ENCODE assay signal across 20 mouse cellular contexts in genomic region chr10:94799485-94800239, GRCm38 (mm10).
DNase-seq lines count a peak whose midpoint lies in the region; ATAC-seq and TF ChIP-seq lines count a peak whose summit lies in the region.
"Had no signal": no experiment of that assay in that cellular context is flagged by ENCODE, and none has a peak within 500 bp of the region (broad histone marks: within the 10 kb centered on the region; RNA-seq: fewer than 3 reads in every experiment).

No protein-coding gene starts in this region.

- 12% methylated on average over 2 of the region's 2 CpGs for whole genome bisulfite sequencing in forebrain, embryonic 12.5 days
- 13% methylated on average over 2 of the region's 2 CpGs for WGBS in forebrain, embryonic 11.5 days
- 19% methylated on average over 2 of the region's 2 CpGs for WGBS in hindbrain, embryonic 15.5 days
- 38% methylated on average over 2 of the region's 2 CpGs for WGBS in hindbrain, postnatal 0 days
- WGBS in midbrain, embryonic 16.5 days = 30% methylated on average over 2 of the region's 2 CpGs
- WGBS in midbrain, embryonic 14.5 days = 31% methylated on average over 2 of the region's 2 CpGs
- 16% methylated on average over 2 of the region's 2 CpGs for WGBS in neural tube, embryonic 14.5 days

- no peak overlapping the region for H3K4me2 ChIP-seq in forebrain, embryonic 12.5 days
- H3K4me2 ChIP-seq in forebrain, embryonic 11.5 days (ENCODE audit: low read depth, low read length, severe bottlenecking) = no peak overlapping the region
- no peak overlapping the region for H3K4me2 ChIP-seq in hindbrain, embryonic 15.5 days
- H3K4me2 ChIP-seq in hindbrain, postnatal 0 days (ENCODE audit: low read depth, low read length) = no peak overlapping the region
- H3K4me2 ChIP-seq in midbrain, embryonic 16.5 days (ENCODE audit: low read length) = no peak overlapping the region
- no peak overlapping the region for H3K4me2 ChIP-seq in midbrain, embryonic 14.5 days (ENCODE audit: low read length)
- no peak overlapping the region for H3K4me2 ChIP-seq in neural tube, embryonic 14.5 days (ENCODE audit: low read depth, low read length)

- H3K36me3 ChIP-seq in forebrain, embryonic 12.5 days (replicated peaks) = peaks cover 30% of the 10 kb centered on the region
- no peaks in the 10 kb centered on the region; the same call in 1 of the 2 replicates for H3K36me3 ChIP-seq in forebrain, embryonic 11.5 days (ENCODE audit: control insufficient read depth, insufficient read depth, low read length)
- peaks cover 20% of the 10 kb centered on the region for H3K36me3 ChIP-seq in hindbrain, embryonic 15.5 days
- peaks cover 22% of the 10 kb centered on the region for H3K36me3 ChIP-seq in hindbrain, postnatal 0 days (ENCODE audit: insufficient read depth, low read length)
- 0 out of 2 replicates have a peak, but pooled peaks cover 5% of the 10 kb centered on the region for H3K36me3 ChIP-seq in midbrain, embryonic 16.5 days (ENCODE audit: control insufficient read depth, insufficient read depth, low read length)
- H3K36me3 ChIP-seq in midbrain, embryonic 14.5 days (ENCODE audit: control insufficient read depth, insufficient read depth, low read length) = peaks cover 26% of the 10 kb centered on the region
- H3K36me3 ChIP-seq in neural tube, embryonic 14.5 days (ENCODE audit: control insufficient read depth, insufficient read depth, low read length) = peaks cover 6% of the 10 kb centered on the region; the same call in 1 of the 2 replicates

- no peak overlapping the region for H3K27ac ChIP-seq in forebrain, embryonic 12.5 days
- H3K27ac ChIP-seq in forebrain, embryonic 11.5 days (ENCODE audit: low read depth, low read length) = no peak overlapping the region
- H3K27ac ChIP-seq in hindbrain, embryonic 15.5 days (replicated peaks) = no peak overlapping the region
- no peak overlapping the region for H3K27ac ChIP-seq in hindbrain, postnatal 0 days
- H3K27ac ChIP-seq in midbrain, embryonic 16.5 days (ENCODE audit: low read length) = peak overlapping the region; percentile 40; the same call in 1 of the 2 replicates
- H3K27ac ChIP-seq in midbrain, embryonic 14.5 days (replicated peaks; ENCODE audit: low read depth, low read length) = no peak overlapping the region
- no peak overlapping the region for H3K27ac ChIP-seq in neural tube, embryonic 14.5 days (ENCODE audit: low read depth, low read length)
- H3K27ac ChIP-seq: macrophage; stomach, postnatal 0 days had no signal

- TF ChIP-seq CTCF in hindbrain, postnatal 0 days (IDR thresholded peaks at IDR 0.05; ENCODE audit: low read depth) = no peak

- no peaks in the 10 kb centered on the region for H3K9me3 ChIP-seq in forebrain, embryonic 12.5 days
- H3K9me3 ChIP-seq in forebrain, embryonic 11.5 days (ENCODE audit: control insufficient read depth, low read length) = no peaks in the 10 kb centered on the region
- no peaks in the 10 kb centered on the region for H3K9me3 ChIP-seq in hindbrain, embryonic 15.5 days
- no peaks in the 10 kb centered on the region for H3K9me3 ChIP-seq in hindbrain, postnatal 0 days (ENCODE audit: low read length)
- H3K9me3 ChIP-seq in midbrain, embryonic 16.5 days (replicated peaks; ENCODE audit: control insufficient read depth, low read length, poor library complexity, severe bottlenecking) = no peaks in the 10 kb centered on the region
- no peaks in the 10 kb centered on the region for H3K9me3 ChIP-seq in midbrain, embryonic 14.5 days (ENCODE audit: control insufficient read depth, low read length)
- no peaks in the 10 kb centered on the region for H3K9me3 ChIP-seq in neural tube, embryonic 14.5 days (ENCODE audit: control insufficient read depth, low read length)

- H3K27me3 ChIP-seq in forebrain, embryonic 12.5 days = no peaks in the 10 kb centered on the region
- no peaks in the 10 kb centered on the region for H3K27me3 ChIP-seq in forebrain, embryonic 11.5 days (ENCODE audit: control insufficient read depth, insufficient read depth, low read length)
- H3K27me3 ChIP-seq in hindbrain, embryonic 15.5 days = no peaks in the 10 kb centered on the region
- no peaks in the 10 kb centered on the region for H3K27me3 ChIP-seq in hindbrain, postnatal 0 days (ENCODE audit: insufficient read depth, low read length)
- H3K27me3 ChIP-seq in midbrain, embryonic 16.5 days (ENCODE audit: control insufficient read depth, insufficient read depth, low read depth, low read length) = no peaks in the 10 kb centered on the region
- H3K27me3 ChIP-seq in midbrain, embryonic 14.5 days (ENCODE audit: control insufficient read depth, insufficient read depth, low read length) = no peaks in the 10 kb centered on the region
- no peaks in the 10 kb centered on the region for H3K27me3 ChIP-seq in neural tube, embryonic 14.5 days (ENCODE audit: control insufficient read depth, insufficient read depth, low read length)

- no peak overlapping the region for H3K4me3 ChIP-seq in forebrain, embryonic 12.5 days (replicated peaks)
- no peak overlapping the region for H3K4me3 ChIP-seq in forebrain, embryonic 11.5 days (ENCODE audit: low read depth, low read length)
- H3K4me3 ChIP-seq in hindbrain, embryonic 15.5 days = no peak overlapping the region
- no peak overlapping the region for H3K4me3 ChIP-seq in hindbrain, postnatal 0 days (ENCODE audit: low read length)
- no peak overlapping the region for H3K4me3 ChIP-seq in midbrain, embryonic 16.5 days (ENCODE audit: low read depth, low read length)
- H3K4me3 ChIP-seq in midbrain, embryonic 14.5 days (replicated peaks; ENCODE audit: low read depth, low read length) = no peak overlapping the region
- H3K4me3 ChIP-seq in neural tube, embryonic 14.5 days (ENCODE audit: low read depth, low read length) = no peak overlapping the region

- H3K4me1 ChIP-seq in forebrain, embryonic 12.5 days = peaks cover 6% of the 10 kb centered on the region
- no peaks in the 10 kb centered on the region; the same call in 1 of the 2 replicates for H3K4me1 ChIP-seq in forebrain, embryonic 11.5 days (replicated peaks; ENCODE audit: control insufficient read depth, insufficient read depth, low read length)
- H3K4me1 ChIP-seq in hindbrain, embryonic 15.5 days (replicated peaks) = peaks cover 5% of the 10 kb centered on the region; the same call in 1 of the 2 replicates
- no peaks in the 10 kb centered on the region for H3K4me1 ChIP-seq in hindbrain, postnatal 0 days (ENCODE audit: insufficient read depth, low read length)
- peaks cover 7% of the 10 kb centered on the region; the same call in 1 of the 2 replicates for H3K4me1 ChIP-seq in midbrain, embryonic 16.5 days (ENCODE audit: control insufficient read depth, insufficient read depth, low read length)
- no peaks in the 10 kb centered on the region for H3K4me1 ChIP-seq in midbrain, embryonic 14.5 days (ENCODE audit: control insufficient read depth, insufficient read depth, low read length)
- no peaks in the 10 kb centered on the region for H3K4me1 ChIP-seq in neural tube, embryonic 14.5 days (ENCODE audit: control insufficient read depth, insufficient read depth, low read length)

- no peak overlapping the region for H3K9ac ChIP-seq in forebrain, embryonic 12.5 days
- H3K9ac ChIP-seq in forebrain, embryonic 11.5 days (ENCODE audit: low read length) = no peak overlapping the region
- H3K9ac ChIP-seq in hindbrain, embryonic 15.5 days = no peak overlapping the region
- H3K9ac ChIP-seq in hindbrain, postnatal 0 days (replicated peaks; ENCODE audit: low read length) = no peak overlapping the region
- H3K9ac ChIP-seq in midbrain, embryonic 16.5 days (ENCODE audit: low read depth, low read length) = no peak overlapping the region
- H3K9ac ChIP-seq in midbrain, embryonic 14.5 days (replicated peaks; ENCODE audit: low read length) = no peak overlapping the region
- no peak overlapping the region for H3K9ac ChIP-seq in neural tube, embryonic 14.5 days (replicated peaks; ENCODE audit: low read depth, low read length)

- peak; percentile 61; the same call in 1 of the 2 replicates for ATAC-seq in forebrain, embryonic 12.5 days (ENCODE audit: low FRiP score)
- ATAC-seq in forebrain, embryonic 11.5 days (replicated peaks; ENCODE audit: low FRiP score) = no peak
- peak; percentile 61; the same call in 1 of the 2 replicates for ATAC-seq in hindbrain, embryonic 15.5 days (ENCODE audit: low FRiP score, low read depth)
- ATAC-seq in hindbrain, postnatal 0 days = no peak
- peak; percentile 34; the same call in 1 of the 2 replicates for ATAC-seq in midbrain, embryonic 16.5 days
- ATAC-seq in midbrain, embryonic 14.5 days (ENCODE audit: low FRiP score, low TSS enrichment) = no peak
- 0 out of 2 replicates have a peak, but pooled peaks have one; percentile 46 for ATAC-seq in neural tube, embryonic 14.5 days (ENCODE audit: low read depth)
- ATAC-seq: lung, postnatal 0 days had no signal

- DNase-seq in forebrain, embryonic 11.5 days (ENCODE audit: low spot score) = no peak
- DNase-seq in hindbrain, postnatal 0 days (ENCODE audit: low spot score) = no peak
- DNase-seq in midbrain, embryonic 14.5 days = no peak
- no peak for DNase-seq in urinary bladder, adult 2 months (ENCODE audit: low spot score)
- DNase-seq: adrenal gland, postnatal 14 days; cerebellum, adult 9-11 months; gastrocnemius, postnatal 14 days; heart, adult 18-20 months; heart, postnatal 36 days; kidney, adult 8-10 months; kidney, postnatal 36 days; layer of hippocampus, postnatal 36 days; thymus, adult 2 months had no signal

Comparison
In these comparisons a context has a peak if more than half of its experiments do, and no peak if none do; other contexts are left out.
1. ATAC-seq: peak in forebrain, embryonic 12.5 days (single experiment), hindbrain, embryonic 15.5 days (single experiment), midbrain, embryonic 16.5 days (single experiment) and neural tube, embryonic 14.5 days (single experiment); none in forebrain, embryonic 11.5 days (single experiment), hindbrain, postnatal 0 days (single experiment) and midbrain, embryonic 14.5 days (single experiment).